Mouse (Mus musculus) right cerebral cortex, postnatal 4 days (tissue): ENCODE measurements at regions not wholly inside any gene's neighbourhood (a gene's known extent, or its start where the extent isn't known, plus 50 kb on each side); places are given as distances from the start of the nearest gene placed in this dataset.
"Not testable (repeated sequence)": the region's sequence is repeated elsewhere in the genome, so short reads cannot be mapped to it uniquely, and the experiment has no call there.

Experiments
- DNase-seq: peaks from one replicate; pipeline ENCODE4 v3.0.0-alpha.2; 2022

- DNase-seq = no peak
These were observed 204.7 kb upstream of the Pclo start for GRCm38 (mm10) chr5:14309981-14310380.

- no peak for DNase-seq
These were observed 203.0 kb upstream of the Pclo start for GRCm38 (mm10) chr5:14311729-14312128.

- no peak for DNase-seq
These were observed 194.5 kb upstream of the Pclo start for GRCm38 (mm10) chr5:14320216-14320615.

GRCm38 (mm10) chr5:14322000-14322399, 192.7 kb upstream of the Pclo start:
- no peak for DNase-seq

- DNase-seq = no peak
These were observed 154.3 kb upstream of the Pclo start for GRCm38 (mm10) chr5:14360446-14360845.

- DNase-seq = peak; percentile 83
These were observed 125.4 kb upstream of the Pclo start for GRCm38 (mm10) chr5:14389184-14389890.

- no peak for DNase-seq
These were observed 122.9 kb upstream of the Pclo start for GRCm38 (mm10) chr5:14391793-14392192.

GRCm38 (mm10) chr5:14403381-14403780, 111.3 kb upstream of the Pclo start:
- not testable (repeated sequence) for DNase-seq

GRCm38 (mm10) chr5:14404344-14404743, 110.4 kb upstream of the Pclo start:
- DNase-seq = no peak

GRCm38 (mm10) chr5:14415234-14415862, 99.4 kb upstream of the Pclo start:
- DNase-seq = peak; percentile 28

GRCm38 (mm10) chr5:14453082-14453481, 61.6 kb upstream of the Pclo start:
- no peak for DNase-seq
